Mouse (Mus musculus) myocyte (in vitro differentiated cells): Measurements from ENCODE around the gene C130026I21Rik.
"Not testable (repeated sequence)": the region's sequence is repeated elsewhere in the genome, so short reads cannot be mapped to it uniquely, and the experiment has no call there.

Source experiments
- CEBPB ChIP-seq: IDR thresholded peaks from 2 replicates; pipeline ENCODE4 v1.6.1; 2011; ENCODE audit warnings: mild to moderate bottlenecking, moderate library complexity; ENCODE audit not compliant: poor library complexity, insufficient read depth, severe bottlenecking
- E2F4 ChIP-seq: IDR thresholded peaks from one replicate; pipeline ENCODE4 v1.6.1; 2011; ENCODE audit warnings: mild to moderate bottlenecking, control low read depth, moderate library complexity; ENCODE audit not compliant: insufficient read depth
- MAX ChIP-seq: IDR thresholded peaks from one replicate; pipeline ENCODE4 v1.6.1; 2011; ENCODE audit warnings: low read depth, mild to moderate bottlenecking, control low read depth
- MYOD1 ChIP-seq, 3 experiments: IDR thresholded peaks; one replicate each; pipeline ENCODE4 v1.6.1; 2011; ENCODE audit warnings: control low read depth in 2 of 3, low read depth in 2 of 3, mild to moderate bottlenecking in 2 of 3, moderate library complexity in 1 of 3; ENCODE audit not compliant: insufficient read length in 2 of 3, control insufficient read depth in 1 of 3
- POLR2A ChIP-seq: IDR thresholded peaks from one replicate; pipeline ENCODE4 v1.6.1; 2011; ENCODE audit warnings: low read depth, mild to moderate bottlenecking, control low read depth, moderate library complexity; ENCODE audit not compliant: insufficient read length
- POLR2AphosphoS2 ChIP-seq: IDR thresholded peaks from one replicate; pipeline ENCODE4 v1.6.1; 2011; ENCODE audit warnings: low read depth, control low read depth; ENCODE audit not compliant: insufficient read length
- SRF ChIP-seq: IDR thresholded peaks from one replicate; pipeline ENCODE4 v1.6.1; 2011; ENCODE audit warnings: low read depth; ENCODE audit not compliant: control insufficient read depth, insufficient read length
- TCF12 ChIP-seq: IDR thresholded peaks from one replicate; pipeline ENCODE4 v1.6.1; 2011; ENCODE audit warnings: mild to moderate bottlenecking, control low read depth; ENCODE audit not compliant: poor library complexity, insufficient read depth, severe bottlenecking
- USF1 ChIP-seq: IDR thresholded peaks from one replicate; pipeline ENCODE4 v1.6.1; 2011; ENCODE audit warnings: low read depth, mild to moderate bottlenecking, control low read depth, moderate library complexity

DNA sequence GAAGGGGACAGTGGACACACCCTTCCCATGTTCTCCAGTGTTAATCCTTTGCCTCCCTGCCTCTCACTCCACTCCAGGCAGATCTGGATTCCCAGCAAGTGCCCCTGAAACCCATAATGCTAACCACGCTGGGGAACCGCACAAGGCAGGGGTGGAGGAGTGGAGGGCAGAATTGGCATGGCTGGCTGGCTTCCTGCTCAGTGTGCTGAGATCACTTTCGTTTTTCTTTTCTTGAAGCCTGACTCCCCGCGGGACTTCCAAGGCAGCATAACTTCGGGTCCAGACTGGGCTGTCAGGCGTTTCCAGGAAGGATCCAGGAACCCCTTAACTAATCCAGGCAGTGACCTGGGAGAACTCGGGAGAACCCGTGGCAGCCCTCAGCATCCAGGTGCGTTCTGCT is 158.8 kb downstream of the C130026I21Rik start:
- TF ChIP-seq POLR2A; SRF; TCF12; MAX; POLR2AphosphoS2; MYOD1 (IDR thresholded peaks at IDR 0.05; ENCODE audit: control insufficient read depth in 1 of 3, insufficient read length in 2 of 3, low read depth in 2 of 3); CEBPB; E2F4; USF1: not testable (repeated sequence)
